Mouse (Mus musculus): Measurements from ENCODE around the gene Gm21962.

DNA sequence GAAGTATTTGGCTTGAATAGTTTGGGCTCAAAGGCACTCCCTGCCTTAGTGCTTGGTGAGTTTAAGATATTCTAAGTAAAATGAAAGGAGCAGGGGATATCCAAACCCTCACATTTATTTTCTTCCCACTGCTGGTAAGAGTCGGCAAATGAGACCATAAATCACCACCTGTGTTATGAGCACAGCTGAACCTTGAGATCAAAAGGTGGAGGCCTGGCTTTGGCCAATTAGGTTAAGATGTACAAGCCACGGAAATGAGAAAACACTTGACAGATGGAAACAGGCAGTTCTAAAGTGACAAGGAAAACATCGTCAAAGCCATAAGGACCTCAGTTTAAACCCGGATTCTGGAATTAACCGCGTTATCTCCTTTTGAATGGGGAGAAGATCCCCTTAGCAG is 26.4 kb upstream of the Gm21962 start:
- TF ChIP-seq CTCF (IDR thresholded peaks at IDR 0.05; ENCODE audit: control insufficient read depth, insufficient read depth, low read length) (no peak), POLR2A (IDR thresholded peaks at IDR 0.05; ENCODE audit: borderline replicate concordance, control insufficient read depth, low read depth, low read length) (no peak)
